Mouse (Mus musculus) forebrain, embryonic 10.5 days (tissue): Measurements from ENCODE around the gene Gm10643. TPM values are rescaled to one million over a fixed set of nuclear protein-coding genes. Genes with fewer than 3 reads are reported as not detected.

Experiments
- DNase-seq: peaks from one replicate; pipeline ENCODE4 v3.0.0-alpha.2; 2017; ENCODE audit warnings: low spot score; ENCODE audit errors: extremely low spot score
- H3K27ac ChIP-seq: fragments of 300-500 bp; sonication (generic); 2 replicates; pipeline ENCODE4 v1.5.1; 2016; ENCODE audit warnings: mild to moderate bottlenecking
- H3K27me3 ChIP-seq: fragments of 300-500 bp; sonication (generic); 2 replicates; pipeline ENCODE4 v1.6.1; 2016; ENCODE audit warnings: mild to moderate bottlenecking; ENCODE audit not compliant: poor library complexity, severe bottlenecking
- H3K36me3 ChIP-seq: fragments of 300-500 bp; sonication (generic); replicated peaks from 2 replicates; pipeline ENCODE4 v1.6.1; 2016; ENCODE audit warnings: mild to moderate bottlenecking, moderate library complexity
- H3K4me1 ChIP-seq: fragments of 300-500 bp; sonication (generic); 2 replicates; pipeline ENCODE4 v1.6.1; 2016
- H3K4me3 ChIP-seq: fragments of 300-500 bp; sonication (generic); 2 replicates; pipeline ENCODE4 v1.5.1; 2016; ENCODE audit warnings: mild to moderate bottlenecking, moderate library complexity
- H3K9me3 ChIP-seq: fragments of 300-500 bp; sonication (generic); 2 replicates; pipeline ENCODE4 v1.6.1; 2016; ENCODE audit warnings: mild to moderate bottlenecking, moderate library complexity
- WGBS: fragments of 180-500 bp; shearing (Covaris S2); methylation state at CpG from one replicate; pipeline ENCODE4 v1.1.7; 2016; 5-methylcytosine and 5-hydroxymethylcytosine counted together
- microRNA counts: library from miRNA; unstranded; fragments of <30 nt; microRNA quantifications from one replicate; lab custom pipeline; 2017
- microRNA-seq: library from miRNA; unstranded; fragments of <30 nt; microRNA quantifications from one replicate; pipeline ENCODE4, GENCODE M21; 2017
- polyA plus RNA-seq: library from polyadenylated mRNA; unstranded; fragments of >200 nt; fragmentation: Nextera tagmentation; extraction: Ambion mirVana; gene quantifications from 2 replicates; pipeline ENCODE4 v1.2.1, GENCODE M21; 2016

The Gm10643 gene
- polyA plus RNA-seq, 1 experiment from 2014 or later = 1.5 TPM

DNA sequence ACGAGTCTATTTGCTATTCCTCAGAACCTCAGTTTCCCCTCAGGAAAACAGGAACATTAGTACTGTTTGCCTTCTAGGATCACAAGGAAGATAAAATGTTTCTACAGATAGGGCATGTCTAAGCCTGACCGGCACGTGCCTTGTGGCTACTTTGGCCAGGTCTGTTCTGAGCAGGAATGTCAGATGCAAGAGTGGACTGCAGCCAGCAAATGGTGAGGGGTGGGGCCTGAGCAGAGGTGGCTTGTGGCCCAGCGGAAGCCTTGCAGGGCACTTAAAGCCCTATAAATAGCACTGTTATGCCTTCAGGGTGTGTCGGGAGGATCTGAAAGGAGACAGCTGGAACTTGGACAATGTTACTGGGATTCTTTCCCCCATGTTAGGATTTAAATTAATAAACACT lies 41.9 kb downstream of the Gm10643 start:
- no peak overlapping the region for H3K27ac ChIP-seq
- no peak for DNase-seq
- WGBS = 64% methylated on average over 5 of the region's 5 CpGs
- H3K27me3 ChIP-seq = peaks cover 94% of the 10 kb centered on the region
- H3K4me3 ChIP-seq = no peak overlapping the region
- peaks cover 55% of the 10 kb centered on the region for H3K4me1 ChIP-seq
- H3K9me3 ChIP-seq = no peaks in the 10 kb centered on the region
- H3K36me3 ChIP-seq = no peaks in the 10 kb centered on the region

DNA sequence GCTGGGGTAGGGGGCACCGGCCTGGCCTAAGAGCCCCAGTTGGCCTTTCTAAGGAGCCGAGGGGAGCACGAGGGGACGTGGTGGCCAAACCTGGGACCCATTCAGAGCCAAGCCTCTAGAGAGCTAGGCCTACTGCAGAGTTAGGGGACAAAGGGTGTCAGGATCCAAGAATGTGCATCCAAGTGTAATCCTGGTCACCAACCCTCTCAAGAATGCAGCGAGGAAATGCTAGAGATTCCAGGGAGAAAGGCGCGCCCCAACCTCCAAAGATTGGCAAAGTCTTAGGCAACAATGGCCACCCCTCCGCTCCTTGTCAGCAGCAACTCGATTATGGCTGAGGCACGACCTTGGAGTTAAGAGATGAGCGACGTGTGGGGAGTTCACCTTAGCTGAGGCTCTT lies 43.4 kb downstream of the Gm10643 start:
- H3K4me3 ChIP-seq = peak overlapping the region; percentile 27
- WGBS = 49% methylated on average over 12 of the region's 12 CpGs

DNA sequence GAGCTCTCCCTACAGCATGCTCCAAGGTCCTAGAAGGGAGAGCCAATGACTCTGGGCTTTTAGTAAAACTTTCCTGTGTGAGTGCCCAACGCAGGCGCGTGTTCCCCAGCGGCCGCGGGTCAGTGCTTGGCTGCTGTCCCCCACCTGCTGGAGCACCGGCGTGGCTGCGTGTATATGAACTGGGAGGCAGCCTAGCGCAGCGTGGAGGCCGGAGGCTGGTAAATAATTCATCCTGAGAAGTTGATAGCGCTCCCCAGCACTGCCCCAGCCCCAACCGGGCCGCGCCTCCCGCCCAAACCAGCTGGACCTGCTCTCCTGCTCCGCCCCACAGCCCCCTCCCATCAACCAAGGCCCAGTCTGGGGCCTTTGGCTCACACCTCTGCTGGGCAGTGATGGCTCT lies 43.8 kb downstream of the Gm10643 start, which contains the start of gene Palm3:
Gene Palm3 (plus strand): TSS at position 376 of the 400 bp plus-strand sequence.
- H3K4me3 ChIP-seq = peak within 1 kb of the TSS; percentile 27
- 11% methylated on average over 18 of the region's 18 CpGs for WGBS
- no peaks in the 10 kb centered on the region for H3K9me3 ChIP-seq
- peaks cover 78% of the 10 kb centered on the region for H3K27me3 ChIP-seq
- H3K4me1 ChIP-seq = peaks cover 41% of the 10 kb centered on the region
- DNase-seq = no peak
- peak within 1 kb of the TSS; percentile 62; the same call in 1 of the 2 replicates for H3K27ac ChIP-seq
- no peaks in the 10 kb centered on the region for H3K36me3 ChIP-seq

More for the DNA sequence above, 43.4 kb downstream of the Gm10643 start:
- H3K4me1 ChIP-seq = peaks cover 46% of the 10 kb centered on the region
- DNase-seq = no peak
- H3K9me3 ChIP-seq = no peaks in the 10 kb centered on the region
- no peaks in the 10 kb centered on the region for H3K36me3 ChIP-seq
- H3K27me3 ChIP-seq = peaks cover 82% of the 10 kb centered on the region
- H3K27ac ChIP-seq = peak overlapping the region; percentile 62; the same call in 1 of the 2 replicates

DNA sequence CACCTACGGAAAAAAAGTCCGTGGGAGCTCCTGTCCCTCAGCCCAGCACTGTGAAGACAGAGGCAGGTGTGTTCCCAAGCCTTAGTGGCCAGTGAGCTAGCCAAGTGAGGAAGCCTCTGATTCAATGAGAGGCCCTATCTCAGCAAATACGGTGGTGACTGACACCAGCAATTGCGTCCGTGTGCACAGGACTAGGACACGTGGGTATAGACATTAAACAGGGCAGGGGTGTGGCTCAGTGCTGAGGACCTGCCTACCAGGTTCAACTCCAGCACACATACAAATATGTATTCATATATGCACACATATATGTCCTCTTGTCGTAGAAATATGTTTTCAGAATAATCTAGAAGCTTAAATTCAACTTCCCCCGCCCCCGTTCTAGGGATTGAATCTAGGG lies 45.2 kb downstream of the Gm10643 start:
- no peak for DNase-seq
- Histone ChIP-seq H3K4me1 (peaks cover 32% of the 10 kb centered on the region), H3K4me3 (no peak overlapping the region), H3K36me3 (no peaks in the 10 kb centered on the region), H3K27me3 (peaks cover 66% of the 10 kb centered on the region), H3K27ac (no peak overlapping the region), H3K9me3 (no peaks in the 10 kb centered on the region)
- 88% methylated on average over 9 of the region's 9 CpGs for WGBS

DNA sequence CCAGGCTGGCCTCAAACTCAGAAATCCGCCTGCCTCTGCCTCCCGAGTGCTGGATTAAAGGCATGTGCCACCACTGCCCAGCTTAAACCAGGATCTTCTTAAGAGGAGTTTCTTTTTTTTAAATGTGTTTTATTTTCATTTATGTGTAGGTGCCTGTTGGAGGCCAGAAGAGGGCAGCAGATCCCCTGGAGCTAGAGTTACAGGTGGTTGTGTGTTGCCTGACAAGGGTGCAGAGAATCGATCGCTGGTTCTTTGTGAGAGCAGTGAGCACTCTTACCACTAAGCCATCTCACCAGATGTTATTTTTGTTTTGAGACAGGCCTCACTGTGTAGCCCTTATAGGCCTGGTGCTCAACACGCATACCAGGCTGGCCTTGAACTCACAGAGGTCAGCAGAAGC lies 49.1 kb downstream of the Gm10643 start:
- 91% methylated on average over 5 of the region's 5 CpGs for WGBS
- H3K27me3 ChIP-seq = peaks cover 66% of the 10 kb centered on the region
- H3K36me3 ChIP-seq = no peaks in the 10 kb centered on the region

More for the DNA sequence above, 49.1 kb downstream of the Gm10643 start:
- DNase-seq = no peak
- Histone ChIP-seq H3K4me3 (no peak overlapping the region), H3K9me3 (no peaks in the 10 kb centered on the region), H3K4me1 (peaks cover 25% of the 10 kb centered on the region), H3K27ac (no peak overlapping the region)

MicroRNAs encoded within 50 kb of the gene (microRNA counts, 519-probe panel; counts per million panel counts)
- microRNA mmu-miR-709 (lab: Ali Mortazavi, UCI) = 3,342 counts per million, percentile 72 among the panel's probes with 10 or more counts

Small RNAs within 50 kb of the gene (microRNA-seq; reads per million reads assigned to microRNA genes)
- gene Mir709 = not detected

Other genes with a start within 250 kb of the Gm10643 start
- gene Adgrl1, start 165.0 kb downstream of the Gm10643 start, polyA plus RNA-seq = 11.1 and 12.5 TPM in 2 replicates
- gene Gm10644, start 109.9 kb downstream of the Gm10643 start, polyA plus RNA-seq = 0.94 and 1.2 TPM in 2 replicates
- gene Asf1b, start 109.6 kb downstream of the Gm10643 start, polyA plus RNA-seq = 112 and 114 TPM in 2 replicates
- gene Prkaca, start 92.1 kb downstream of the Gm10643 start, polyA plus RNA-seq = 148 and 158 TPM in 2 replicates
- gene Samd1, start 67.5 kb downstream of the Gm10643 start, polyA plus RNA-seq = 10.2 and 10.3 TPM in 2 replicates
- 0.49 and 0.63 TPM in 2 replicates for gene 1700067K01Rik, start 63.6 kb downstream of the Gm10643 start, polyA plus RNA-seq
- 0.42 and 0.79 TPM in 2 replicates for gene 2210011C24Rik, start 53.0 kb downstream of the Gm10643 start, polyA plus RNA-seq
- 7.8 and 8.2 TPM in 2 replicates for gene Palm3, start 43.7 kb downstream of the Gm10643 start, polyA plus RNA-seq
- 0.12 and 0.30 TPM in 2 replicates for gene Il27ra, start 22.5 kb downstream of the Gm10643 start, polyA plus RNA-seq
- gene Rln3, start 20.1 kb downstream of the Gm10643 start, polyA plus RNA-seq = not detected in 2 replicates
- 8.4 and 8.5 TPM in 2 replicates for gene Rfx1, start 1.7 kb upstream of the Gm10643 start, polyA plus RNA-seq
- gene Dcaf15, start 39.6 kb upstream of the Gm10643 start, polyA plus RNA-seq = 17.0 and 18.5 TPM in 2 replicates
- 0.14 and 0.17 TPM in 2 replicates for gene Podnl1, start 60.9 kb upstream of the Gm10643 start, polyA plus RNA-seq
- 17.3 and 20.8 TPM in 2 replicates for gene Cc2d1a, start 82.8 kb upstream of the Gm10643 start, polyA plus RNA-seq
- gene 4930432K21Rik, start 82.9 kb upstream of the Gm10643 start, polyA plus RNA-seq = 1.9 and 2.4 TPM in 2 replicates
- gene Nanos3, start 120.1 kb upstream of the Gm10643 start, polyA plus RNA-seq = 2.6 and 3.7 TPM in 2 replicates
- 28.6 and 31.4 TPM in 2 replicates for gene Zswim4, start 171.9 kb upstream of the Gm10643 start, polyA plus RNA-seq
- 386 and 390 TPM in 2 replicates for gene D8Ertd738e, start 184.6 kb upstream of the Gm10643 start, polyA plus RNA-seq
- gene Mri1, start 192.2 kb upstream of the Gm10643 start, polyA plus RNA-seq = 65.2 and 71.3 TPM in 2 replicates
- 21.6 and 23.5 TPM in 2 replicates for gene Ccdc130, start 205.2 kb upstream of the Gm10643 start, polyA plus RNA-seq